Mouse (Mus musculus) T-cell, adult 66 days (primary cell): ENCODE measurements around the gene Usp29. TPM values are rescaled to one million over a fixed set of nuclear protein-coding genes. Genes with fewer than 3 reads are reported as not detected.

Source experiments
- total RNA-seq, 2 experiments: library from RNA; stranded (reverse); gene quantifications; 3 replicates in 1 of 2; 4 replicates in 1 of 2; pipeline ENCODE4 v1.2.4; 2023

Gene Usp29
- not detected for total RNA-seq

GRCm38 (mm10) chr7:6730241-6730640 lies at the start of gene Usp29, which contains the start of gene Peg3:
Gene Usp29 (plus strand): TSS chr7:6730578.
Gene Peg3 (minus strand): TSS chr7:6730431.

GRCm38 (mm10) chr7:6696241-6697045 lies 33.9 kb upstream of the Usp29 start, which contains the start of gene Zim1:
Gene Zim1 (minus strand): TSS chr7:6696450.

GRCm38 (mm10) chr7:6995251-6995650 lies 264.9 kb downstream of the Usp29 start, which contains the start of gene Aurkc:
Gene Aurkc (plus strand): TSS chr7:6995300.

Other genes with a start within 250 kb of the Usp29 start
- not detected for gene Olfr5, start 243.6 kb upstream of the Usp29 start, total RNA-seq
- gene Olfr1347, start 230.8 kb upstream of the Usp29 start, total RNA-seq: not detected
- gene Olfr1348, start 221.8 kb upstream of the Usp29 start, total RNA-seq: not detected
- not detected for gene Olfr1349, start 207.6 kb upstream of the Usp29 start, total RNA-seq
- not detected for gene Olfr1350, start 165.7 kb upstream of the Usp29 start, total RNA-seq
- gene Zim1, start 34.1 kb upstream of the Usp29 start, total RNA-seq: not detected
- not detected for gene Peg3, start 147 bp upstream of the Usp29 start, total RNA-seq